Mouse (Mus musculus) lung, postnatal 0 days (tissue): ENCODE measurements at regions not wholly inside any gene's neighbourhood (a gene's known extent, or its start where the extent isn't known, plus 50 kb on each side); places are given as distances from the start of the nearest gene placed in this dataset.

Experiments used
- ATAC-seq: fragments of 200-750 bp; cut with Nextera tagmentation; 2 replicates; pipeline ENCODE4 v1.8.0; 2017; ENCODE audit warnings: moderate library complexity
- DNase-seq: peaks from one replicate; pipeline ENCODE4 v3.0.0-alpha.2; 2016; ENCODE audit warnings: low spot score
- H3K27ac ChIP-seq: fragments of 300-500 bp; sonication (generic); 2 replicates; pipeline ENCODE4 v1.5.1; 2014; ENCODE audit warnings: antibody characterized with exemption, mild to moderate bottlenecking, low read length, mixed read lengths
- H3K27me3 ChIP-seq: fragments of 300-500 bp; sonication (generic); replicated peaks from 2 replicates; pipeline ENCODE4 v1.6.1; 2014; ENCODE audit warnings: low read length, mixed read lengths; ENCODE audit not compliant: insufficient read depth
- H3K36me3 ChIP-seq: fragments of 300-500 bp; sonication (generic); 2 replicates; pipeline ENCODE4 v1.6.1; 2014; ENCODE audit warnings: low read length, mixed read lengths; ENCODE audit not compliant: insufficient read depth
- H3K4me1 ChIP-seq: fragments of 300-500 bp; sonication (generic); 2 replicates; pipeline ENCODE4 v1.6.1; 2014; ENCODE audit warnings: antibody characterized with exemption, low read depth, low read length, mixed read lengths; ENCODE audit not compliant: insufficient read depth
- H3K4me2 ChIP-seq: fragments of 300-500 bp; sonication (generic); replicated peaks from 2 replicates; pipeline ENCODE4 v1.6.1; 2014; ENCODE audit warnings: low read depth, mild to moderate bottlenecking, low read length, moderate library complexity, mixed read lengths
- H3K4me3 ChIP-seq: fragments of 300-500 bp; sonication (generic); 2 replicates; pipeline ENCODE4 v1.5.1; 2014; ENCODE audit warnings: low read depth, low read length
- H3K9ac ChIP-seq: fragments of 300-500 bp; sonication (generic); replicated peaks from 2 replicates; pipeline ENCODE4 v1.6.1; 2014; ENCODE audit warnings: low read depth, mild to moderate bottlenecking
- H3K9me3 ChIP-seq: fragments of 300-500 bp; sonication (generic); 2 replicates; pipeline ENCODE4 v1.6.1; 2016; ENCODE audit warnings: low read length, mixed read lengths
- CTCF ChIP-seq: IDR thresholded peaks from 2 replicates; pipeline ENCODE4 v1.5.1; 2016; ENCODE audit warnings: antibody characterized with exemption, mild to moderate bottlenecking
- EP300 ChIP-seq: IDR thresholded peaks from 2 replicates; pipeline ENCODE4 v1.6.1; 2016; ENCODE audit warnings: antibody characterized with exemption, mild to moderate bottlenecking, control low read depth
- WGBS: fragments of 180-500 bp; shearing (Covaris S2); extraction: QIAGEN DNeasy Blood & Tissue Kit; methylation state at CpG from one replicate; pipeline ENCODE4 v1.1.7; 2014; 5-methylcytosine and 5-hydroxymethylcytosine counted together

GRCm38 (mm10) chr9:47391669-47392068 lies 138.3 kb upstream of the Cadm1 start:
- Histone ChIP-seq H3K4me2 (no peak overlapping the region), H3K27me3 (no peaks in the 10 kb centered on the region), H3K9ac (no peak overlapping the region), H3K4me3 (no peak overlapping the region), H3K36me3 (no peaks in the 10 kb centered on the region), H3K9me3 (no peaks in the 10 kb centered on the region), H3K4me1 (no peaks in the 10 kb centered on the region), H3K27ac (no peak overlapping the region)
- 47% methylated on average over 5 of the region's 5 CpGs for WGBS
- ATAC-seq (peak; percentile 60), DNase-seq (peak; percentile 64)
- TF ChIP-seq CTCF (no peak), EP300 (no peak)

GRCm38 (mm10) chr9:47399598-47399997 lies 130.4 kb upstream of the Cadm1 start:
- Histone ChIP-seq H3K9me3 (no peaks in the 10 kb centered on the region), H3K4me1 (no peaks in the 10 kb centered on the region), H3K27ac (no peak overlapping the region), H3K4me2 (no peak overlapping the region), H3K36me3 (no peaks in the 10 kb centered on the region), H3K27me3 (no peaks in the 10 kb centered on the region), H3K4me3 (no peak overlapping the region), H3K9ac (no peak overlapping the region)
- ATAC-seq: no peak
- WGBS: 10% methylated on average over 2 of the region's 2 CpGs
- no peak for TF ChIP-seq EP300
- TF ChIP-seq CTCF: no peak
- no peak for DNase-seq

- H3K27me3 ChIP-seq: no peaks in the 10 kb centered on the region
- no peak overlapping the region for H3K9ac ChIP-seq
- H3K9me3 ChIP-seq: no peaks in the 10 kb centered on the region
- no peak for ATAC-seq
- 19% methylated on average over 7 of the region's 7 CpGs for WGBS
- no peak overlapping the region for H3K4me3 ChIP-seq
- no peaks in the 10 kb centered on the region for H3K36me3 ChIP-seq
- no peaks in the 10 kb centered on the region for H3K4me1 ChIP-seq
- TF ChIP-seq CTCF (no peak), EP300 (no peak)
- no peak overlapping the region for H3K27ac ChIP-seq
- no peak overlapping the region for H3K4me2 ChIP-seq
- DNase-seq: no peak
Measured at GRCm38 (mm10) chr9:47400117-47400823, 129.7 kb upstream of the Cadm1 start.

GRCm38 (mm10) chr9:47401511-47401910 lies 128.5 kb upstream of the Cadm1 start:
- no peak for ATAC-seq
- DNase-seq: no peak
- 80% methylated on average over 11 of the region's 11 CpGs for WGBS
- Histone ChIP-seq H3K4me1 (no peaks in the 10 kb centered on the region), H3K27ac (no peak overlapping the region), H3K9me3 (no peaks in the 10 kb centered on the region), H3K27me3 (no peaks in the 10 kb centered on the region), H3K4me3 (no peak overlapping the region), H3K9ac (no peak overlapping the region), H3K4me2 (no peak overlapping the region), H3K36me3 (no peaks in the 10 kb centered on the region)
- TF ChIP-seq CTCF: no peak
- TF ChIP-seq EP300: no peak

GRCm38 (mm10) chr9:47403317-47403716 lies 126.7 kb upstream of the Cadm1 start:
- ATAC-seq (no peak), DNase-seq (no peak)
- WGBS: 85% methylated on average over 11 of the region's 11 CpGs
- Histone ChIP-seq H3K9me3 (no peaks in the 10 kb centered on the region), H3K36me3 (no peaks in the 10 kb centered on the region), H3K9ac (no peak overlapping the region), H3K27ac (no peak overlapping the region), H3K4me2 (no peak overlapping the region), H3K4me1 (peaks cover 8% of the 10 kb centered on the region; the same call in 1 of the 2 replicates), H3K4me3 (no peak overlapping the region), H3K27me3 (no peaks in the 10 kb centered on the region)
- no peak for TF ChIP-seq CTCF
- no peak for TF ChIP-seq EP300

- H3K9ac ChIP-seq: no peak overlapping the region
- ATAC-seq: no peak
- no peak overlapping the region for H3K27ac ChIP-seq
- no peak overlapping the region for H3K4me3 ChIP-seq
- TF ChIP-seq EP300: no peak
- TF ChIP-seq CTCF: no peak
- H3K27me3 ChIP-seq: no peaks in the 10 kb centered on the region
- H3K36me3 ChIP-seq: no peaks in the 10 kb centered on the region
- WGBS: 75% methylated on average over 3 of the region's 3 CpGs
- no peak overlapping the region for H3K4me2 ChIP-seq
- DNase-seq: no peak
- H3K4me1 ChIP-seq: peaks cover 8% of the 10 kb centered on the region; the same call in 1 of the 2 replicates
- no peaks in the 10 kb centered on the region for H3K9me3 ChIP-seq
Measured at GRCm38 (mm10) chr9:47404821-47405220, 125.2 kb upstream of the Cadm1 start.

GRCm38 (mm10) chr9:47405547-47405946 lies 124.4 kb upstream of the Cadm1 start:
- H3K27ac ChIP-seq: no peak overlapping the region

More at GRCm38 (mm10) chr9:47405547-47405946, 124.4 kb upstream of the Cadm1 start:
- no peak overlapping the region for H3K4me2 ChIP-seq
- H3K9ac ChIP-seq: no peak overlapping the region
- no peaks in the 10 kb centered on the region for H3K9me3 ChIP-seq
- TF ChIP-seq EP300 (no peak), CTCF (no peak)
- WGBS: 77% methylated on average over 4 of the region's 4 CpGs
- H3K27me3 ChIP-seq: no peaks in the 10 kb centered on the region
- no peak for DNase-seq
- H3K36me3 ChIP-seq: no peaks in the 10 kb centered on the region
- no peak for ATAC-seq
- peaks cover 8% of the 10 kb centered on the region; the same call in 1 of the 2 replicates for H3K4me1 ChIP-seq
- no peak overlapping the region for H3K4me3 ChIP-seq
